Mouse (Mus musculus): ENCODE measurements around the gene Macrod2.

Macrod2 gene

GRCm38 (mm10) chr2:140898408-140898985, 503.4 kb downstream of the Macrod2 start:
- DNase-seq (ENCODE audit: extremely low spot score, low read depth, low spot score): no peak

- no peak for DNase-seq (ENCODE audit: extremely low spot score, low read depth, low spot score)
Observed at GRCm38 (mm10) chr2:140905331-140905730, 510.2 kb downstream of the Macrod2 start.

- no peak for DNase-seq (ENCODE audit: extremely low spot score, low read depth, low spot score)
Observed at GRCm38 (mm10) chr2:140906123-140906522, 511.0 kb downstream of the Macrod2 start.

GRCm38 (mm10) chr2:140911463-140911862, 516.4 kb downstream of the Macrod2 start:
- no peak for DNase-seq (ENCODE audit: extremely low spot score, low read depth, low spot score)

GRCm38 (mm10) chr2:140912179-140912578, 517.1 kb downstream of the Macrod2 start:
- DNase-seq (ENCODE audit: extremely low spot score, low read depth, low spot score): no peak

- DNase-seq (ENCODE audit: extremely low spot score, low read depth, low spot score): no peak
Observed at GRCm38 (mm10) chr2:140912931-140913330, 517.8 kb downstream of the Macrod2 start.

GRCm38 (mm10) chr2:140913679-140914412, 518.7 kb downstream of the Macrod2 start:
- DNase-seq (ENCODE audit: extremely low spot score, low read depth, low spot score): no peak

- no peak for DNase-seq (ENCODE audit: extremely low spot score, low read depth, low spot score)
Observed at GRCm38 (mm10) chr2:140926922-140927321, 531.8 kb downstream of the Macrod2 start.

GRCm38 (mm10) chr2:140934483-140934882, 539.4 kb downstream of the Macrod2 start:
- DNase-seq (ENCODE audit: extremely low spot score, low read depth, low spot score): no peak

- DNase-seq (ENCODE audit: extremely low spot score, low read depth, low spot score): no peak
Observed at GRCm38 (mm10) chr2:140949461-140949860, 554.4 kb downstream of the Macrod2 start.

- no peak for DNase-seq (ENCODE audit: extremely low spot score, low read depth, low spot score)
Observed at GRCm38 (mm10) chr2:140959246-140959645, 564.1 kb downstream of the Macrod2 start.

- DNase-seq (ENCODE audit: extremely low spot score, low read depth, low spot score): no peak
Observed at GRCm38 (mm10) chr2:140970181-140970580, 575.1 kb downstream of the Macrod2 start.

GRCm38 (mm10) chr2:140971845-140972244, 576.7 kb downstream of the Macrod2 start:
- DNase-seq (ENCODE audit: extremely low spot score, low read depth, low spot score): no peak

- no peak for DNase-seq (ENCODE audit: extremely low spot score, low read depth, low spot score)
Observed at GRCm38 (mm10) chr2:140985670-140986372, 590.7 kb downstream of the Macrod2 start.

- DNase-seq (ENCODE audit: extremely low spot score, low read depth, low spot score): no peak
Observed at GRCm38 (mm10) chr2:141003846-141004245, 608.7 kb downstream of the Macrod2 start.

GRCm38 (mm10) chr2:141004326-141004725, 609.2 kb downstream of the Macrod2 start:
- no peak for DNase-seq (ENCODE audit: extremely low spot score, low read depth, low spot score)

- no peak for DNase-seq (ENCODE audit: extremely low spot score, low read depth, low spot score)
Observed at GRCm38 (mm10) chr2:141005616-141006015, 610.5 kb downstream of the Macrod2 start.

GRCm38 (mm10) chr2:141007725-141008124, 612.6 kb downstream of the Macrod2 start:
- DNase-seq (ENCODE audit: extremely low spot score, low read depth, low spot score): no peak

- DNase-seq (ENCODE audit: extremely low spot score, low read depth, low spot score): no peak
Observed at GRCm38 (mm10) chr2:141008458-141008857, 613.3 kb downstream of the Macrod2 start.

GRCm38 (mm10) chr2:141013443-141014165, 618.5 kb downstream of the Macrod2 start:
- no peak for DNase-seq (ENCODE audit: extremely low spot score, low read depth, low spot score)

GRCm38 (mm10) chr2:141022971-141023370, 627.9 kb downstream of the Macrod2 start:
- no peak for DNase-seq (ENCODE audit: extremely low spot score, low read depth, low spot score)

Data from hindlimb bud, embryonic 11.5 days (tissue).